Mouse (Mus musculus): ENCODE results near the gene Npcd.

Npcd gene

GRCm38 (mm10) chr15:79740739-79741138 is 93.3 kb downstream of the Npcd start:
- DNase-seq (ENCODE audit: low spot score): no peak
